Mouse (Mus musculus): ENCODE measurements around the gene Epop. TPM values are rescaled to one million over a fixed set of nuclear protein-coding genes. Genes with fewer than 3 reads are reported as not detected.

Epop gene
- polyA plus RNA-seq, 1 experiment, result 7.0 TPM

GRCm38 (mm10) chr11:97578286-97578685 is 51.2 kb downstream of the Epop start:
- TF ChIP-seq CTCF (IDR thresholded peaks at IDR 0.05; ENCODE audit: borderline replicate concordance, extremely low read depth, insufficient read depth, insufficient read length) (no peak), POLR2A (IDR thresholded peaks at IDR 0.05; ENCODE audit: borderline replicate concordance, extremely low read depth, insufficient read depth, insufficient read length, poor library complexity, severe bottlenecking) (no peak)
- no peak for DNase-seq (ENCODE audit: low read depth)

Other genes with a start within 250 kb of the Epop start
- 25.3 and 35.8 TPM in 2 replicates for gene Arhgap23, start 214.2 kb downstream of the Epop start, polyA plus RNA-seq (2012; rRNA removed)
- 0.12 and 0.21 TPM in 2 replicates for gene 4933428G20Rik, start 129.4 kb downstream of the Epop start, polyA plus RNA-seq (2012; rRNA removed)
- 45.1 and 70.2 TPM in 2 replicates for gene Srcin1, start 53.5 kb downstream of the Epop start, polyA plus RNA-seq (2012; rRNA removed)
- gene Mllt6, start 33.7 kb upstream of the Epop start, polyA plus RNA-seq (2012; rRNA removed), result 40.8 and 49.6 TPM in 2 replicates
- gene Cisd3, start 56.1 kb upstream of the Epop start, polyA plus RNA-seq (2012; rRNA removed), result 13.1 and 13.5 TPM in 2 replicates
- 175 and 188 TPM in 2 replicates for gene Pcgf2, start 70.8 kb upstream of the Epop start, polyA plus RNA-seq (2012; rRNA removed)
- gene Psmb3, start 73.7 kb upstream of the Epop start, polyA plus RNA-seq (2012; rRNA removed), result 356 and 525 TPM in 2 replicates
- gene Pip4k2b, start 115.0 kb upstream of the Epop start, polyA plus RNA-seq (2012; rRNA removed), result 68.5 and 92.5 TPM in 2 replicates
- 19.7 and 21.2 TPM in 2 replicates for gene Cwc25, start 136.9 kb upstream of the Epop start, polyA plus RNA-seq (2012; rRNA removed)
- gene 1700001P01Rik, start 146.2 kb upstream of the Epop start, polyA plus RNA-seq (2012; rRNA removed), result 0.46 and 0.69 TPM in 2 replicates
- 396 and 444 TPM in 2 replicates for gene Rpl23, start 152.7 kb upstream of the Epop start, polyA plus RNA-seq (2012; rRNA removed)
- gene Lasp1, start 169.3 kb upstream of the Epop start, polyA plus RNA-seq (2012; rRNA removed), result 91.7 and 139 TPM in 2 replicates
- 26.7 and 27.3 TPM in 2 replicates for gene B230217C12Rik, start 211.1 kb upstream of the Epop start, polyA plus RNA-seq (2012; rRNA removed)

Data from brain, embryonic 14.5 days (tissue).